Mouse (Mus musculus): ENCODE measurements around the gene Papss2.

GRCm38 (mm10) chr19:32645939-32646338 lies 50.3 kb downstream of the Papss2 start:
- TF ChIP-seq EP300 (IDR thresholded peaks at IDR 0.05; ENCODE audit: low read depth) (no peak), CTCF (IDR thresholded peaks at IDR 0.05; ENCODE audit: low read depth) (no peak)
